Mouse (Mus musculus): ENCODE results near the gene Sdhaf4. TPM values are rescaled to one million over a fixed set of nuclear protein-coding genes. Genes with fewer than 3 reads are reported as not detected.

The Sdhaf4 gene
- polyA plus RNA-seq, 1 experiment from 2014 or later, result 26.8 TPM

DNA sequence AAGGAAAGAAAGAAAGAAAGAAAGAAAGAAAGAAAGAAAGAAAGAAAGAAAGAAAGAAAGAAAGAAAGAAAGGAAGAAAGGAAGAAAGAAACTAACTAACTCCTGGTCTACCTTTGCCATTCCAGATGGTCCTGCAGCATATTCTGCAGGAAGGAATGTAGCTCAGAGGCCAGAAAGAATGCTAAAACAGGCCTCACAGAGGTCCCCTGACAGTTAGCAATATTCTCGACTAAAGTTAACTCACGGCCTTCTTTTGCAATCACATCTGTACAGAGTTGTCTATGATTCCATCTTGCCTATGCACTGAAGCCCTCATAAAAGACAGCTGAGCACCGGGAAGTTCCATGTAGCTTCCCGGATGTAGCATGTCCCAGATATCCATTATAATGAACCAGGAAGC, 49.9 kb downstream of the Sdhaf4 start:
- no peak overlapping the region for H3K4me2 ChIP-seq
- H3K4me1 ChIP-seq (replicated peaks), result no peaks in the 10 kb centered on the region
- H3K9ac ChIP-seq, result no peak overlapping the region
- no peak overlapping the region for H3K4me3 ChIP-seq (replicated peaks)
- H3K27me3 ChIP-seq, result peaks cover 9% of the 10 kb centered on the region; the same call in 1 of the 2 replicates
- ATAC-seq (ENCODE audit: insufficient read depth), result no peak
- WGBS (ENCODE audit: insufficient replicate concordance), result 66% methylated on average over 4 of the region's 4 CpGs
- H3K9me3 ChIP-seq (replicated peaks), result no peaks in the 10 kb centered on the region
- H3K27ac ChIP-seq (replicated peaks), result no peak overlapping the region
- no peaks in the 10 kb centered on the region for H3K36me3 ChIP-seq (replicated peaks)

DNA sequence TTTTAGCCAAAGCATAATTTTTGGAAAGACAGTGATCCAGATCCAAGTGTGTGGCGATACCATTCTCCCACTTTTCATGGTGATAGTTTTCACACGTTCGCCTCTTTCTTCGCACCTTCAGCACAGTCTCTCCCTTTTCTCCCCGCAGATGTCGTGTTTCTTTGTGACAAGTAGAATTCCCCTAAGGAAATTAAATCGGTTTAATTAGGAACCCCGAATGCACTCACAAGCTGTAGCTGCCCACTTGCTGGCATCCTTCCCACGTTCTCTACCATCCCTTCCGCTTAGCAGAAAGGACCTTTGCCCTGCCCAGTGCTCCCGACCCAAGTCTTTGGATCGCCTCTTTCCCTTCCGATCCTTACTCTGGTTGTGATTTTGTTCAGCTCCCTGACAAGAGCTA, 51.5 kb downstream of the Sdhaf4 start:
- no peak for ATAC-seq (ENCODE audit: insufficient read depth)
- H3K4me2 ChIP-seq, result no peak overlapping the region
- no peaks in the 10 kb centered on the region for H3K4me1 ChIP-seq (replicated peaks)
- no peaks in the 10 kb centered on the region for H3K36me3 ChIP-seq (replicated peaks)
- no peak overlapping the region for H3K27ac ChIP-seq (replicated peaks)
- no peak overlapping the region for H3K9ac ChIP-seq
- 0 out of 2 replicates have a peak, but pooled peaks cover 5% of the 10 kb centered on the region for H3K27me3 ChIP-seq
- H3K4me3 ChIP-seq (replicated peaks), result no peak overlapping the region
- no peaks in the 10 kb centered on the region for H3K9me3 ChIP-seq (replicated peaks)
- 74% methylated on average over 13 of the region's 13 CpGs for WGBS (ENCODE audit: insufficient replicate concordance)

DNA sequence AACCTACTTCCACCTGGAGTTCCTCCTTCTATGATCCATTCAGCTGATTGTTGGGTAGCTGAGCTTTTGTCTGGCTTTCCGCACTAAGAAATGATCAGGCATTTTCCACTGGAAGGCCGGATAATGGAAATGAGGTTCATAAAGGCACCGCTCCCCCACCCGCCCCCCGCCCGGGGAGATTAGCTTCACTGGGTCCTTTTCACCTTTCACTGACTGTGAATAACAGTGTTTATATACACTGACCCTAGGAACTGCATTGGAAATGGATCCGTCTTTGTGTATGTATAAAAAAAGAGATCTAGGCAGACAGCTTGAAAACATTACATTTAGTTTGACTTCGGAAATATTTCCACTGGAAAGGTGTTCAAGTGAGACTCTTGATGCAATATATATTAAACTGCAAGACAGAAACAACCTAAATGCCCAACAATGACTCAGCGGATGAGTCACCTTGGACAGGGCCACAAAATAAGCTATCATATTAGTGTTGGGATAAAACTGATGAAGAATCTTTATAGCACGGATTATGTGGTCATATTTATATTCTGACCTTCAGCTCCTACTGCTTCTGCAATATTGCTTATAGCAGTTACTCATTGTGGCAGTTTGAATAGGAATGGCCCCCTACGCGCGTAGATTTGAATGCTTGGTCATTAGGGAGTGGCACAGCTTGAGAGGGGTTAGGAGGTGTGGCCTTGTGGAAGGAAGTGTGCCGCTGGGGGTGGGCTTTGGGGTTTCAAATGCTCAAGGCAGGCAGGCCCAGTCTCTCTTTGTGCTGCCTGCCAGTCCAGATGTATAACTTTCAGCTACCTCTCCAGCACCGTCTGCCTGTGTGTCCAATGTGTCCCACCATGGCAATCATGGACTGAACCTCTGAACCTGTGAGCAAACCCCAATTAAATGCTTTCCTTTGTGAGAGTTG, 56.4 kb downstream of the Sdhaf4 start:
- no peaks in the 10 kb centered on the region for H3K4me1 ChIP-seq (replicated peaks)
- H3K9ac ChIP-seq, result no peak overlapping the region
- ATAC-seq (ENCODE audit: insufficient read depth), result no peak
- 77% methylated on average over 15 of the region's 15 CpGs for WGBS (ENCODE audit: insufficient replicate concordance)
- H3K27me3 ChIP-seq, result no peaks in the 10 kb centered on the region
- H3K27ac ChIP-seq (replicated peaks), result no peak overlapping the region
- H3K9me3 ChIP-seq (replicated peaks), result no peaks in the 10 kb centered on the region
- no peak overlapping the region for H3K4me3 ChIP-seq (replicated peaks)
- no peak overlapping the region for H3K4me2 ChIP-seq
- H3K36me3 ChIP-seq (replicated peaks), result no peaks in the 10 kb centered on the region

- Histone ChIP-seq H3K9me3 (replicated peaks) (no peaks in the 10 kb centered on the region), H3K4me3 (replicated peaks) (no peak overlapping the region), H3K36me3 (replicated peaks) (no peaks in the 10 kb centered on the region), H3K27ac (replicated peaks) (no peak overlapping the region), H3K9ac (no peak overlapping the region), H3K4me1 (replicated peaks) (no peaks in the 10 kb centered on the region), H3K27me3 (no peaks in the 10 kb centered on the region), H3K4me2 (no peak overlapping the region)
- WGBS (ENCODE audit: insufficient replicate concordance), result 75% methylated on average over 7 of the region's 7 CpGs
- no peak for ATAC-seq (ENCODE audit: insufficient read depth)
Observed at GRCm38 (mm10) chr1:23948290-23948689, 57.2 kb downstream of the Sdhaf4 start.

Other genes with a start within 250 kb of the Sdhaf4 start
- 0.13 and 0.17 TPM in 2 replicates for gene B3gat2, start 243.9 kb downstream of the Sdhaf4 start, polyA plus RNA-seq (2015; fragmentation: Nextera tagmentation; extraction: Ambion mirVana)
- 27.2 and 28.2 TPM in 2 replicates for gene Smap1, start 83.3 kb downstream of the Sdhaf4 start, polyA plus RNA-seq (2015; fragmentation: Nextera tagmentation; extraction: Ambion mirVana)
- 4.3 and 5.1 TPM in 2 replicates for gene Fam135a, start 94.7 kb upstream of the Sdhaf4 start, polyA plus RNA-seq (2015; fragmentation: Nextera tagmentation; extraction: Ambion mirVana)
- gene Col9a1, start 172.0 kb upstream of the Sdhaf4 start, polyA plus RNA-seq (2015; fragmentation: Nextera tagmentation; extraction: Ambion mirVana), result 0.06 and 0.64 TPM in 2 replicates

Data from liver, embryonic 15.5 days (tissue).